Mouse (Mus musculus): ENCODE measurements around the gene Pdzrn3. TPM values are rescaled to one million over a fixed set of nuclear protein-coding genes. Genes with fewer than 3 reads are reported as not detected.
A peak's percentile ranks its signal among the peaks of the same experiment; 100 is the strongest.

Gene Pdzrn3
- polyA plus RNA-seq, 1 experiment, result 8.7 TPM

DNA sequence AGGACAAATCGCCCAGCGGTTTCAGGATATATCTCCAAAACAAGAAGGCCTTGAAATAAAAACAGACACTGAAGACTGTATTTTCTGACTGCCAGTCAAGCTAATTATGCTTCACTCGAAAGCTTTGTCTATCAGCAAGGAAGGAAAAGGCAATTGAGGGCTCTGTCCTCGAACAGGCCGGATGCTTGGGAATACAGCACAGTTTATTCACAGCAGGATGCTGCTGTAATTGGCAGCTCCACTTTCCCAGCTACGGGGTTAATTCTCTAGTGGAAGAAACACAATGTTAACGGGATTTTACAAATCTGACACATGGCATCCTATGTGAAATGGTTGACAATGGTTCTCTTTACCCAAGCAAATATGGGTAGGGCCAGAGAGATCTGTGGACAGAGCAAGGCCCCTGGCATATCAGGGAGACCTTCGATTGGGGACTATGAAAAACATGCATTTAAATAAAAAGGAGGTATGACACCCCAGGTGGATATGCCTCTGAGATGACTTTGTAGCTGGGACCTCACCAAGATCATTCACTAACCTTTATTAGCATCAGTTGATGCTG is 150.3 kb downstream of the Pdzrn3 start:
- DNase-seq (ENCODE audit: low read depth, low spot score), result no peak
- WGBS, result 79% methylated on average over 8 of the region's 8 CpGs

DNA sequence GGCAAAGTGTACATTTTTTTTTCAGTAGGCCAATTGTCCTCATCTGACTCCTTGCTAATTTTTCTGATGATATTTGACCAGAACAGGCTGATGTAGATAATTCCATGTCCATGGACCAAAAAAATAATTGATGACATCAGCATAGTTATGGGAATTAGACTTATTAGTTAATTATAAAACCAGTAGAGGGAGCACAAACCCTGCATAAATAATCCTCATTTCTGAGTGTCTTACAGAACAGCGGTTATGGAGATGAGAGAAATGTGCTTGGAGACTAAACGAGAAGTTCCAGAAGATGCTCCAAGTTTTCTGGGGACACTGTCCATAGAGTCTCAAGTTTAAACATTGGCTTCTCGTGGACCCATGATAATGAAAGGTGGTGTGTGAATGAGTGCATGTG is 157.4 kb downstream of the Pdzrn3 start:
- DNase-seq (ENCODE audit: low read depth, low spot score), result no peak
- WGBS, result 64% methylated on average over 3 of the region's 3 CpGs

DNA sequence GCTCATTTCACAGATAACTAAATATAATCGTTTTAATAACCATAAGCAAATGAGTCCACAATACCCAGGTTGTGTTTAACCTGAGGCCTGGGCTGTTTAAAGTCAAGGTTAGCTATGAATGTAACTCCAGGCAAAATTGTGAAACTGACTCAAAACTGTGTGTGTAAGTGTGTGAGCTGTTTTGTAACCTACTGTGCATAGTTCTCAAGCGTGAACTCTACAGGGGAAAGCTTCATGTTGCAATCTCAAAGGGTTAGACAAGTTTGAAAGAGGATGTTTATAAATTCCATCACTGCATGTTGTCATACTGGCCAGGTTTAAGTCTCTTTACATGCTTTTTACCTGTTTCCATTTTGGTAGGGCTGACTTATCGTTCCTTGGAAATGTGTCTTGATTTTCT is 158.7 kb downstream of the Pdzrn3 start:
- no peak for DNase-seq (ENCODE audit: low read depth, low spot score)
- 85% methylated on average over 3 of the region's 3 CpGs for WGBS

DNA sequence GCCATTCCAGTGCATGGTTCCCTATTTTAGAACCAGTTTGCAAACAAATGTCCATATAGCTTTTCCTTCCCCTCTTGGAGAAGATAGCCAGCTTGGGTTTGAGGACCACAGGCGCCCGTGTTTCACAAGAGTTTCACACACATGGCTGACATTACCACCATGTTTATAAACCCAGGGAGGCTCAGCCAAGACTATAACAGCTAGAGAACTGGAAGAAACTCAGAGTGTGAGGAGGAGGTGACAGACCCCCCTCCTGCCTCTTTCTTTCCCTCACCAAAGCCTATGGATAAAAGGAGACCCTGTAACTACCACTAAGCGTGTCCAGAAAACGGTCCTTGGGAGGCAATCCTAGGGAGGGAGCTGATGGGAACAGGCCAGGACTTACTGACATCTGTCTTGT is 159.5 kb downstream of the Pdzrn3 start:
- 68% methylated on average over 4 of the region's 4 CpGs for WGBS
- no peak for DNase-seq (ENCODE audit: low read depth, low spot score)

DNA sequence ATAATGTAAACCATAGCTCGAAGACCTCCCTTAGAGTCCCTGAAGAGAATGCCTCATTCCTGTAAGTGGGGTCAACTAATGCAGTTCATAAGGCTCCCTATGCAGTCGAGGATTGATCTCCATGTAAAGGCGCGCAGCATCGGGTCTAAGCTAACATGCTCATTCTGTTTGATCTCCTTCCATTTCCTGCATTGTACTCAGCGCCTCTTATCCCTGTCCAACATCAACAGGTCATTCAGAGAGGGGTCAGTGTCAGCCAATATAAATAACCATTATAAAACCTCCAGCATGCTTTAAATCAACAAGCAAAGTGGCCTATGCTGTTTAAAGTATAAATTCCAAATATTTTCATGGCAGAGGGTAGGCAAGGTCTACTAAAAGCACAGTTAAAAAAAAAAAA is 159.9 kb downstream of the Pdzrn3 start:
- WGBS, result 29% methylated on average over 6 of the region's 6 CpGs
- DNase-seq (ENCODE audit: low read depth, low spot score), result no peak

DNA sequence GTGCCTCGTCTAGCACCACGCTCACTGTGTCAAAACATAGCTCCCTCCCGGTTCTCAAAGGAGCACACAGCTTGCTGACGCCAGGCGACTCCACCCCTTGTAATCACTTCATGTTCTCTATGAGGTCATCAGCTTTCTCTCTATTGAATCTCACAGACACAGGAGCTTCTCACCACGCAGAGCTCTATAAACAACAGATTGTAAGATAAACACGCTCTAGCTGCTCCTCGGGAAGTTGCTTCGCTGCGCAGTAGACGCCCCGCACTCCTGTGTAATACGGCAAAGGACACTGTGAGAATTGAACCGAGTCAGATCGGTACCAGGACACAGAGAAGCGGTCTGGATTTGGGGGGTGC is 162.3 kb downstream of the Pdzrn3 start:
- DNase-seq (ENCODE audit: low read depth, low spot score), result no peak
- 16% methylated on average over 16 of the region's 16 CpGs for WGBS

DNA sequence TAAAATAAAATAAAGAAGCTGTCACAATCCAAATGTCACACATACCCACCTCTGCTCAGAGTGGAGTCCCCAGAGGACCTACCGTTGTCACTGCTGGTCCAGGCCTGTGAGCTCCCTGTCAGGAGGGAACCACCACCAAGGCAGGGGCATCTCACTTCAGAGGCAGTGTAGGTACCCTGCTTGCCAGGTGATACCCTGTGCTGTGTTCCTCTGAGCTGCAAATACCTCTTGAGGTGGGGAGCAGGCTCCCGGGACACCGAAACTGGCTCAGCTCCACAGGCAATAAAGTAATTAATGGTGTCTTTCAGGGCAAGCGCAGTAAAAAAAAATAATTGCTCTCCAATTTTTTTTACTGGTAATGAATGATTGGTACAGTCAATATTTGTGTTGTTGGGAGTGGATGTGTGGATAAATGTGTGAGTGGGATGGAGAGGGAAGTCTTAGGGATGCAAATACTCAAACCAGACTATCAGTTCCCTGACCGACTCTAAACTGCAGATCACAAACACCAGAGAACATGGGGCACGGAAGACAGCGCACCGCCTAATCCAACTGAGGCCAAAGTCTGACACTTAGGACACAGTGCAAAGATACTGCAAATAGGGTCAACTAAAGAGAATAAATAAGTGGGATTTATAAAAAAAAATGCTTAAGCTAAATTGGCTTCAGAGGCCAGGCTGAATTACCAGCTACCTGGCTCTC is 162.8 kb downstream of the Pdzrn3 start:
- DNase-seq (ENCODE audit: low read depth, low spot score), result no peak
- 31% methylated on average over 8 of the region's 8 CpGs for WGBS

DNA sequence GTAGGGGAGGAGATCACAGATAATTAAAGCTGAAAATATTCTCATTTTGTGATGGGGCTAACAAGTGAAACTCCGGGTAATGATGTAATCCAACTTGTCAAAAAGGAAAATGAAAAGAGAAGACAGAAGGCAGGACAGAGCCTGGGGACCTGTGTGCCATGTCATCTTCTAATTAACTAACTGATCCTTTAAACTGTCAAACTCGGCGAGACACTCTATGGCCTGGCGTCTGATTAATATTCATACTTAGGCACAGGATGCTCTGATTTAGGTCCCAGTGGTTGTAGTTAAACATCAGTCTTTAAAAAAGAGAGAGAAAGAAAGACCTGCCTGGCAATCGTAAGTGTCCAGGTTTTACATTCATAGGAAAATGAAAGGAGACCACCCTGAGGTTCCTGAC is 164.6 kb downstream of the Pdzrn3 start:
- no peak for DNase-seq (ENCODE audit: low read depth, low spot score)
- 88% methylated on average over 5 of the region's 5 CpGs for WGBS

DNA sequence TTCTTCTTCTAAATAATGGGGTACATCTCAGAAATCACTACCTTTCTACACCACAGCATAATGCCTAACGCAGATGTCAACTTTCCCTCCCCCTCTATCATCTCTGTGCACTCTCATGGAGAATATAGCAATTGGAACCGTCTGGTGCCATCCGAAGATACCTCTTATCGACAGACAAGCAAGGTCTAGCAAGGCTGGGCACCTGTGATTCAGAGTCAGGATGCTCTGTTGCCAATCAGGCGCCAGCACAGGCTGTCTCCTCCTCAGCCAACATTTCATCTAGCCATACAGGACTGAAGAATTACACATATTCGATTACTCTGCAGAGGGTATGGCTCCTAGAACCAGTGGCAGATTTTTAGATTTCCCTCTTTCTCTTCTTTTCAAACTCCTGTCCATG is 165.6 kb downstream of the Pdzrn3 start:
- DNase-seq (ENCODE audit: low read depth, low spot score), result no peak
- WGBS, result 94% methylated on average over 6 of the region's 6 CpGs

DNA sequence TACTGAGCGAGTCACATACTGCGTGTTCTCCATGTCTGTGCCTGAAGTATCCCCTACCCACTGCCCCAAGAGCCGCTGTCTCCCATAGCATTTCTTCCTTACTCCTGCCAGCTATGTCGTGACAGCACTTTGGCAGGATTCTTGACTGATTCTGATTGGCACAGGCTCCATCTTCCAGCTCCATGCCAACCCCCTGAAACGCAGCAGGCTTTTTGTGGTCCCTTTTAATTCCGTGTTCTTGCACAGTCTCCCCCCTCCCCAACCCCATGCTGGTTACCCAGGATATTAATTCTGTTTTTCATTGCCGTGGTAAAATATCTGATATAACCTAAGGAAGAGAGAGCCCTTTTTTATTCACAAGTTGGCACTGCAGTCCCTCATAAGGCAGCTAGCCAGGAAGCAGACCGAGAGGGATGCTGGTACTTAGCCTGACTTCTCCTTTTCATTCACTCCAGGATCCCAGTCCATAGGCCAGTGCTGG is 166.3 kb downstream of the Pdzrn3 start:
- no peak for DNase-seq (ENCODE audit: low read depth, low spot score)
- WGBS, result 89% methylated on average over 8 of the region's 8 CpGs

DNA sequence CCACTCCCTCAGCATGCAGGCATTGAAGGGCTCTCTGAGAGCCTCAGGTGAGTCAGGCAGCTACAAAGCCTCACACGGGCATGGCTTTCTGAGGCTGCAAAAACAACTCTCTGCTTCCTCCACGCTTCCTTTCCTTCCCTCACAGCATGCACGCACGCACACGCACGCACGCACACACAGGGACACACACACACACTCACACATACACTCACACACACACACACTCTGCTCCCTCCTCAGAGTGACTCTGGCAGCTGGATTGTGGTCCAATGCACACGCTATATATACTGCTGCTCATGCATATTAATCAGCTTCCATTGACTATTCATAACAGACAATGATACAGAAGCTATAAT is 178.8 kb downstream of the Pdzrn3 start:
- DNase-seq (ENCODE audit: low read depth, low spot score), result no peak
- WGBS, result 17% methylated on average over 8 of the region's 8 CpGs

DNA sequence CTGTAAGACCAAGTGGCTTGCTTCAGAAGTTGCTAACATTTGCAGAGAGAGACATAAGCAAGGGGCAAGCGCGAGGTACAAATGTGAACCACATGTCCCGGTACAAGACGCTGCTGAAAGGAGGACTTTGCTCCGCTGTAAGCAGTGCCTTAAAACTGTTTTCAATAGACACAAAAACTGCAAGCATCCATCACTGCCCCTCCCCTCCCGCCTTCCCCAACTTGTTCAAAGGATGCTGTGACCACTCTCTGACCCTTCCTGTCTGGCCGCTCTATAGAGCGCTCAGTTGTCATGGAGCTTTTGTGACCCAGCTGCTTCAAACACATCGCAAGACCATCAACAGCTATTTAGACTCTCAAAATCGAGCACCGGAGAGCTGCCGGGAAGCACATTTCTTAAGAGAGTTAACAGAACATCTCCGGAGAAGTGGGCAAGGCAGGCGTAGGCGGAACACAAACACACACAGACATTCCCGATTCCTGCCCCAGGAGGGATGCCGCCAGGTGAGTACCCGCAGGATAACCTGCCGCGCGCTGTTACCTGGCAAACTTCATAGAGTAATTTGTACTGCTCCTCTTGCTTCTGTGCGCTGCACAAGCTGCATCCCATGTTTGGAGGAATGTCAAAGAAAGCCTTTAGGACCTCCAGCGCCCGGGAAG is 179.3 kb downstream of the Pdzrn3 start:
- no peak for DNase-seq (ENCODE audit: low read depth, low spot score)
- 15% methylated on average over 24 of the region's 24 CpGs for WGBS

DNA sequence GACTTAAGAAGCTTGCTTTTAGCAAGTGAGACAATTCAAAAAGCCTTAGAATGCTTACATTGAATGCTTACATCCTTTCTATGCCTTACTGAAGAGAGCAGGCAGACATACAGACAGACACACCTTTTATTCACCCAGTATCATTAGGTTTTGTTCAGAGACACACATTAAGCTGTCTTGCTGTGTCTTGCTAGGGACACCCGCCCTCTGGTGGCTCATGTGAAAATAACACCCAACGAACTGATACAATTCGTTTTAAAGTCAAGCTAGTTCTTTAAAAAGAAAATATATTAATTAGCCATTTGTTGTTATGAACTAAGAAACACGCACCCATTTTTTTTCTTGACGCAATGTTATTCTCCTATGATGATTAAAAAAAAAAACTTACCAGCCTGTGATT is 180.1 kb downstream of the Pdzrn3 start:
- 13% methylated on average over 5 of the region's 5 CpGs for WGBS
- peak; percentile 29 for DNase-seq (ENCODE audit: low read depth, low spot score)

DNA sequence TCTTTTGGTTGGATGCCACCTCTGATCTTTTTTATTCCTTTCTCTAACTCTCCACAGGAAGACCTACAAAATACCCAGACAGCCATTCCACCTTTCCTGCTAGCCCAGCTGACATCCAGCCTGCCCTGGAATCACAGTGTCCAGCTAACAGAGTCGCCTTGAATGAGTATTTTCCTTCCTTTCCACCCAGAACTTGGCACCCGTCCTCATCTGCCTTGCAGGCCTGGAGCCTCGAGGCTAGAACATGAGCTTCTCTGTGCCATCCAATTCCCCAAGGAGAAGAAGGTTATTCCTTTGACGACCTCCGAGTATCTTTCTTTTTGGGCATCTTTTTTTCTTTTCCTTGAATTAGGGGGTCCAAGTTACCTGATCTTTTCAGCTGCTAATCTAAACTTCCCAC is 181.8 kb downstream of the Pdzrn3 start:
- WGBS, result 77% methylated on average over 5 of the region's 5 CpGs

DNA sequence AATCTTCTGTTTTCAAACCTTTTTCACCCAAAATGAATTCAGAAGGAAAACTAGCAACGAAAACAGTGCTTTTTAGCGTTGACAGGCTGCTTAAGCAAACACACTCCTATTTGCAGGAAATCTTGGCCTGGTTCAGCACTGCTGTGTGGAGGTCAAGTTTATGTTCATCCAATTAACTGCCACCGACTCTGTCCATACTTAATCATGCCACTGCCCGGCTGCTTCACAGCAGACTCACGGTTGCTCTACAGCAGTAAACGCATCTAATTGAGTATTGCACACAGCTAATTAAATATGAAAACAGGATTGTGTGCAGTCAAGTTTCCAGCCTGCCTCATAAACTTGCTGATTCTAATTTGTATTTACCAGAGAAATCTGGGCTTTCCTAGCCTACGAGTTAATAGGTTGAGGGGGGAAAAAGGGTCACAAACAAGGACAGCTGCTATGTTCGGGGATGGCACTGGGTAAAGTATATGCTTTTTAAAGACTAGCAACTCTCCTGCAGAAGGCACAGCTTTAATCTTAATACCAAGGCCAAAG is 183.2 kb downstream of the Pdzrn3 start:
- DNase-seq (ENCODE audit: low read depth, low spot score), result no peak
- 66% methylated on average over 8 of the region's 8 CpGs for WGBS

More for the DNA sequence above, 181.8 kb downstream of the Pdzrn3 start:
- DNase-seq (ENCODE audit: low read depth, low spot score), result no peak

DNA sequence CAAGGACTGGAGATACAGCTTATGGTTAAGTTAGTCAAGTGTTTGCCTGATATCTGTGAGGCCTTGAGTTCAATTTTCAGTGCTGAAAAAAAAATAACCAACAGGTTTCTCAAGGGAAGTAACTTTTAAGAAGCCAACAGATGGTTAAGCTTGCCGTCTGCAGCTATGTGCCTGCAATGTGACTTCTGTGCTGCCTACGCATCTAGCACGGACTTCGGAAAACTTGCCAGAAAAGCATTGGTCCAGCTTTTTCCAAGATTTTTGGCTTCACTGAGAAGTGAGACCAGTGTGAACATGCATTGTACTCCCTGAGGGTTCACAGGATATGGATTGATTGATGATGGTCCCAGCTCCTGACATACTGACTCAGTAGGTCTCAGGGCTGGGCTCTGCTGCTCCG is 186.1 kb downstream of the Pdzrn3 start:
- 93% methylated on average over 5 of the region's 5 CpGs for WGBS
- no peak for DNase-seq (ENCODE audit: low read depth, low spot score)

DNA sequence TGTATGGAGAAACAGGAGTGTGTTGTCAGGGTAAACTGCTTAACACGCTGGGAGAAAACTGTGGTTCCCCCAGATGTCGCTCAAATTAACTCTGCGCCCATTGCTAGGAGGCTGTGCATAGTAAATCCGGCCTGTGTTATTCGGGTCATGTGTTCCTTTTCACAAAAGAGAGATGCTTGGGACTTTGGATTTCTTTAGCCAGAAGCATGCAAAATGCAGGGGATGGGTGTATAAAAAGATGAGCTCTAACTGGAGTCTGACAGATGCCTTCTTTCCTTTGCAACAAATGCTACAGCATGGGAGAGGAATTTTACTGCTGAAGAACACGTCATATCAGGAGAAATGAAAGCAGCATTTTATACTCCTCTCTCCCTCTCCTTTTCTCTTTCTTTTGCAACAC is 190.4 kb downstream of the Pdzrn3 start:
- no peak for DNase-seq (ENCODE audit: low read depth, low spot score)
- 84% methylated on average over 6 of the region's 6 CpGs for whole genome bisulfite sequencing

DNA sequence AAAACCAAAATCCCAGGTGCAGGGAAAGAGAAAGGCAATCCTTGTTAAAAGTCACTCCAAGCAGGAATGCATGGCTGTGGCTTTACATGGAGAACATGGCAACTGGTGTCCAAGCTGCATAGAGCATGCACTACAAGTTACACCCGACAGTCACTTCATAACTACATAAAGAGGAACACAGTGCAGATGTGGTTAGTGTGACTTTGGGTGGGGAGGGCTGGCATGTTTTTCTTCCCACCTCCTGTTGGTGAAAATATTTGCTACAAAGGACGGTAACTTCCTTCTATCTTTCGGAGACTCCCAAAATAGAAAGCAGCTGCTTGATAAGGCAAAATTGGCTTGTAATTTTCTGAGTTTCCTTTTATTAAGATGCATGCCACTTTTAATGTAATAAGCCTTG is 190.8 kb downstream of the Pdzrn3 start:
- WGBS, result 62% methylated on average over 3 of the region's 3 CpGs
- DNase-seq (ENCODE audit: low read depth, low spot score), result no peak

DNA sequence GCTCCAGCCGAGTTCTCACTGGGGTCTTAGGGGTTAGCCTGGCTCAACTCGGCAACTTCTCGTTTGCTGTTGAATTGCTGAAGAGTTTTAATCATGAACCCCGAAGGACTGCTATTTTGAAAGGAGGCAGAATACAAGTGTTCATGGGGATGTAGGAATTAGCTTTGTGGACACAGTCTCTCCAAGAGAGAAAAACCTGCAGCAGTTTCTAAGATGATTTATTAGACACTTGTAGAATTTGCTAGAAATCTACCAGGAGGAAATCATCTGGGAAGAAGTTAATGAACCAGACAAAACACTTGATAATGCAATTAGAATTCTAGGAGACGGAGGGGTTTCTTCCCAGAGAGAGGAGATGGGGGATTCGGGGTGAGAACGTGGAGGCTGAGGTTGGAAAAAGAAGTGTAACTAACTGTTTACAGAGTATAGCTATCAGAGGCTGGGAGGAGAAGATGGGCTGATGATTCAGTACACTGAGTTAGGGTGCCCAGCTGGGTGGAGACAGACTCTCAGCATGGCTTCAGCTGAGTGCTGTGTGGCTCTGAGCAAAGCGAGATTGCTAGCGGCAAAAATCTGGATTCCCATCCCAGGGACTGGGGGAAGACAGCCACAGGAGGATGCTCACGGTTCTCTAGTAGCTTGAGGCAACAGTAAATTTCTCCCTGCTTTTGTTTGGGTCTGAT is 193.5 kb downstream of the Pdzrn3 start:
- WGBS, result 75% methylated on average over 10 of the region's 10 CpGs
- no peak for DNase-seq (ENCODE audit: low read depth, low spot score)

DNA sequence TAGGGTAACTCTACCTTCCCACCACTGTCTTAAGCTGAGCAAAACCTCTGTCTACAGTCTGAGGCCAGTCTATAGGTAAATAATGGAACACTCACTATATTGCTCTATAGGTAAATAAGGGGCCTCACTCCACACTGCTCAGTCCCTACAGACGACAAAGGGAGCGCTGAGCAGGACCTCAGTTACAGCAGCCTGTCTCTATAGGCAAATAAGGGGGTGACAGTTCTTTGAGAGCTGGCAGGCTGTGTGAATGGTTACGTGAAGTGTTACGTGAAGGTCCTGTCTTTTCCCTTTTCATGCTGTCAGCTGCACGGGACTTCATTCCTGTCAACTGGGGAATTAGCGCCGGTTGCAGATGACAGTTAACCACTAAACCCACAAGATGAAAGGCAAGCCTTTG is 207.0 kb downstream of the Pdzrn3 start:
- no peak for DNase-seq (ENCODE audit: low read depth, low spot score)
- 86% methylated on average over 7 of the region's 7 CpGs for WGBS

DNA sequence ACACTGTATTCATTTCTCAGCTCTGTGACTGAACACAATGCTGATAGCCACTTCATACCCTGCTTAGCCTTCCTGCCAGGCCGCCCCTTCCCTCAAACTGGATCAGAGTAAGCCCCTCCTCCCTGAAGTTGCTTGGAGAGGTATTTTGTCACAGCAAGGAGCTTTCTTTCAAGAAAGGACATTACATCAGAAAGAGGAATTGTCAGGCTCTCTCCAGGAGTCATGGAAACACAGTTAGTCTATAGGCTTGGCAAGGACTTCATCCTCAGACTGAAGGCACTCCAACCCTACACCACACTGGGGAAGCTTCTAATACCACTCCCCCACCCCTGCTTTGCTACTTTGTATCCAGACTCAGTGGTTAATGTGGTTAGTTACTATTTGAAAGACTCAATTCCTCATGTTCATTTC is 224.2 kb downstream of the Pdzrn3 start:
- DNase-seq (ENCODE audit: low read depth, low spot score), result no peak
- WGBS, result 91% methylated on average over 1 of the region's 1 CpGs
